Mouse (Mus musculus): ENCODE data around the gene Sigirr. TPM values are rescaled to one million over a fixed set of nuclear protein-coding genes. Genes with fewer than 3 reads are reported as not detected.
A peak's percentile ranks its signal among the peaks of the same experiment; 100 is the strongest.

The Sigirr gene
- polyA plus RNA-seq, 1 experiment from 2014 or later = 15.1 TPM

GRCm38 (mm10) chr7:141042539-141042938 lies 57.8 kb downstream of the Sigirr start:
- no peak overlapping the region for H3K9ac ChIP-seq
- no peak for ATAC-seq (ENCODE audit: borderline replicate concordance, extremely low read depth, low FRiP score, low TSS enrichment)
- H3K4me2 ChIP-seq = no peak overlapping the region
- whole genome bisulfite sequencing = 50% methylated on average over 4 of the region's 4 CpGs
- H3K4me1 ChIP-seq = peaks cover 20% of the 10 kb centered on the region
- no peak overlapping the region for H3K4me3 ChIP-seq
- H3K27me3 ChIP-seq = no peaks in the 10 kb centered on the region
- H3K36me3 ChIP-seq = no peaks in the 10 kb centered on the region
- H3K9me3 ChIP-seq = no peaks in the 10 kb centered on the region
- peak overlapping the region; percentile 38; the same call in 1 of the 2 replicates for H3K27ac ChIP-seq

- H3K4me1 ChIP-seq = peaks cover 14% of the 10 kb centered on the region
- H3K9me3 ChIP-seq = no peaks in the 10 kb centered on the region
- H3K4me3 ChIP-seq = no peak overlapping the region
- peak overlapping the region; percentile 97 for H3K27ac ChIP-seq
- H3K27me3 ChIP-seq = no peaks in the 10 kb centered on the region
- peak overlapping the region; percentile 43 for H3K4me2 ChIP-seq
- 7% methylated on average over 5 of the region's 5 CpGs for WGBS
- no peak overlapping the region; the same call in 1 of the 2 replicates for H3K9ac ChIP-seq
- peak; percentile 93 for ATAC-seq (ENCODE audit: borderline replicate concordance, extremely low read depth, low FRiP score, low TSS enrichment)
- H3K36me3 ChIP-seq = no peaks in the 10 kb centered on the region
These were observed 58.7 kb downstream of the Sigirr start for GRCm38 (mm10) chr7:141041661-141042060.

Other genes with a start within 250 kb of the Sigirr start
- gene Gm45785, start 244.2 kb downstream of the Sigirr start, polyA plus RNA-seq (2015; fragmentation: Nextera tagmentation; extraction: Ambion mirVana) = not detected in 2 replicates
- 58.2 and 58.8 TPM in 2 replicates for gene Ric8a, start 243.6 kb downstream of the Sigirr start, polyA plus RNA-seq (2015; fragmentation: Nextera tagmentation; extraction: Ambion mirVana)
- gene Bet1l, start 243.0 kb downstream of the Sigirr start, polyA plus RNA-seq (2015; fragmentation: Nextera tagmentation; extraction: Ambion mirVana) = 35.1 and 41.0 TPM in 2 replicates
- gene Psmd13, start 218.6 kb downstream of the Sigirr start, polyA plus RNA-seq (2015; fragmentation: Nextera tagmentation; extraction: Ambion mirVana) = 243 and 252 TPM in 2 replicates
- gene Sirt3, start 218.3 kb downstream of the Sigirr start, polyA plus RNA-seq (2015; fragmentation: Nextera tagmentation; extraction: Ambion mirVana) = 22.8 and 22.9 TPM in 2 replicates
- gene Cox8b, start 200.1 kb downstream of the Sigirr start, polyA plus RNA-seq (2015; fragmentation: Nextera tagmentation; extraction: Ambion mirVana) = 6.2 and 8.5 TPM in 2 replicates
- gene Nlrp6, start 179.7 kb downstream of the Sigirr start, polyA plus RNA-seq (2015; fragmentation: Nextera tagmentation; extraction: Ambion mirVana) = 0.26 and 0.72 TPM in 2 replicates
- 18.7 and 21.0 TPM in 2 replicates for gene Pgghg, start 159.2 kb downstream of the Sigirr start, polyA plus RNA-seq (2015; fragmentation: Nextera tagmentation; extraction: Ambion mirVana)
- 2.8 and 4.0 TPM in 2 replicates for gene Ifitm5, start 150.3 kb downstream of the Sigirr start, polyA plus RNA-seq (2015; fragmentation: Nextera tagmentation; extraction: Ambion mirVana)
- not detected in 2 replicates for gene Gm45717, start 144.6 kb downstream of the Sigirr start, polyA plus RNA-seq (2015; fragmentation: Nextera tagmentation; extraction: Ambion mirVana)
- gene Ifitm2, start 144.6 kb downstream of the Sigirr start, polyA plus RNA-seq (2015; fragmentation: Nextera tagmentation; extraction: Ambion mirVana) = 925 and 963 TPM in 2 replicates
- 47.1 and 54.5 TPM in 2 replicates for gene Ifitm1, start 133.4 kb downstream of the Sigirr start, polyA plus RNA-seq (2015; fragmentation: Nextera tagmentation; extraction: Ambion mirVana)
- gene Ifitm3, start 89.8 kb downstream of the Sigirr start, polyA plus RNA-seq (2015; fragmentation: Nextera tagmentation; extraction: Ambion mirVana) = 238 and 246 TPM in 2 replicates
- 1.4 and 1.6 TPM in 2 replicates for gene Ifitm6, start 82.6 kb downstream of the Sigirr start, polyA plus RNA-seq (2015; fragmentation: Nextera tagmentation; extraction: Ambion mirVana)
- gene Gm17387, start 71.4 kb downstream of the Sigirr start, polyA plus RNA-seq (2015; fragmentation: Nextera tagmentation; extraction: Ambion mirVana) = not detected in 2 replicates
- 5.3 and 5.8 TPM in 2 replicates for gene B4galnt4, start 39.5 kb downstream of the Sigirr start, polyA plus RNA-seq (2015; fragmentation: Nextera tagmentation; extraction: Ambion mirVana)
- 14.6 and 15.2 TPM in 2 replicates for gene Pkp3, start 22.4 kb downstream of the Sigirr start, polyA plus RNA-seq (2015; fragmentation: Nextera tagmentation; extraction: Ambion mirVana)
- gene Ano9, start 17.2 kb upstream of the Sigirr start, polyA plus RNA-seq (2015; fragmentation: Nextera tagmentation; extraction: Ambion mirVana) = 6.4 and 6.5 TPM in 2 replicates
- 70.1 and 70.6 TPM in 2 replicates for gene Ptdss2, start 21.8 kb upstream of the Sigirr start, polyA plus RNA-seq (2015; fragmentation: Nextera tagmentation; extraction: Ambion mirVana)
- gene Rnh1, start 72.3 kb upstream of the Sigirr start, polyA plus RNA-seq (2015; fragmentation: Nextera tagmentation; extraction: Ambion mirVana) = 143 and 152 TPM in 2 replicates
- gene Hras, start 93.4 kb upstream of the Sigirr start, polyA plus RNA-seq (2015; fragmentation: Nextera tagmentation; extraction: Ambion mirVana) = 99.9 and 102 TPM in 2 replicates
- 5.8 and 6.9 TPM in 2 replicates for gene Lrrc56, start 93.6 kb upstream of the Sigirr start, polyA plus RNA-seq (2015; fragmentation: Nextera tagmentation; extraction: Ambion mirVana)
- 1.1 and 1.3 TPM in 2 replicates for gene Lmntd2, start 113.5 kb upstream of the Sigirr start, polyA plus RNA-seq (2015; fragmentation: Nextera tagmentation; extraction: Ambion mirVana)
- gene Rassf7, start 115.3 kb upstream of the Sigirr start, polyA plus RNA-seq (2015; fragmentation: Nextera tagmentation; extraction: Ambion mirVana) = 59.7 and 62.6 TPM in 2 replicates
- 71.8 and 71.9 TPM in 2 replicates for gene Phrf1, start 128.2 kb upstream of the Sigirr start, polyA plus RNA-seq (2015; fragmentation: Nextera tagmentation; extraction: Ambion mirVana)
- 3.0 and 4.6 TPM in 2 replicates for gene Irf7, start 165.9 kb upstream of the Sigirr start, polyA plus RNA-seq (2015; fragmentation: Nextera tagmentation; extraction: Ambion mirVana)
- not detected in 2 replicates for gene Cdhr5, start 176.2 kb upstream of the Sigirr start, polyA plus RNA-seq (2015; fragmentation: Nextera tagmentation; extraction: Ambion mirVana)
- gene Sct, start 178.6 kb upstream of the Sigirr start, polyA plus RNA-seq (2015; fragmentation: Nextera tagmentation; extraction: Ambion mirVana) = 2.3 and 2.6 TPM in 2 replicates
- gene Drd4, start 191.4 kb upstream of the Sigirr start, polyA plus RNA-seq (2015; fragmentation: Nextera tagmentation; extraction: Ambion mirVana) = 0.49 and 0.57 TPM in 2 replicates
- gene Deaf1, start 227.1 kb upstream of the Sigirr start, polyA plus RNA-seq (2015; fragmentation: Nextera tagmentation; extraction: Ambion mirVana) = 56.0 and 56.2 TPM in 2 replicates
- gene Tmem80, start 227.2 kb upstream of the Sigirr start, polyA plus RNA-seq (2015; fragmentation: Nextera tagmentation; extraction: Ambion mirVana) = 42.3 and 45.8 TPM in 2 replicates
- gene Eps8l2, start 238.3 kb upstream of the Sigirr start, polyA plus RNA-seq (2015; fragmentation: Nextera tagmentation; extraction: Ambion mirVana) = 29.1 and 29.8 TPM in 2 replicates